Mouse (Mus musculus) kidney, postnatal 0 days (tissue): ENCODE results near the gene St3gal6. TPM values are rescaled to one million over a fixed set of nuclear protein-coding genes. Genes with fewer than 3 reads are reported as not detected.

Experiments used
- ATAC-seq: fragments of 200-750 bp; cut with Nextera tagmentation; replicated peaks from 2 replicates; pipeline ENCODE4 v1.8.0; 2017; ENCODE audit warnings: low read depth, moderate number of reproducible peaks, moderate TSS enrichment, moderate library complexity; ENCODE audit not compliant: low FRiP score
- DNase-seq: peaks from one replicate; pipeline ENCODE4 v3.0.0-alpha.2; 2016; ENCODE audit warnings: low spot score
- H3K27ac ChIP-seq: fragments of 300-500 bp; sonication (generic); 2 replicates; pipeline ENCODE4 v1.5.1; 2014; ENCODE audit warnings: mild to moderate bottlenecking
- H3K27me3 ChIP-seq: fragments of 300-500 bp; sonication (generic); 2 replicates; pipeline ENCODE4 v1.6.1; 2014; ENCODE audit warnings: low read length, mixed read lengths; ENCODE audit not compliant: insufficient read depth
- H3K36me3 ChIP-seq: fragments of 300-500 bp; sonication (generic); 2 replicates; pipeline ENCODE4 v1.6.1; 2014; ENCODE audit warnings: low read length, mixed read lengths; ENCODE audit not compliant: insufficient read depth
- H3K4me1 ChIP-seq: fragments of 300-500 bp; sonication (generic); replicated peaks from 2 replicates; pipeline ENCODE4 v1.6.1; 2014; ENCODE audit warnings: antibody characterized with exemption, low read length, mixed read lengths; ENCODE audit not compliant: insufficient read depth
- H3K4me2 ChIP-seq: fragments of 300-500 bp; sonication (generic); 2 replicates; pipeline ENCODE4 v1.6.1; 2014; ENCODE audit warnings: mild to moderate bottlenecking, low read length, moderate library complexity, mixed read lengths
- H3K4me3 ChIP-seq: fragments of 300-500 bp; sonication (generic); replicated peaks from 2 replicates; pipeline ENCODE4 v1.5.1; 2014; ENCODE audit warnings: low read depth, low read length
- H3K9ac ChIP-seq: fragments of 300-500 bp; sonication (generic); 2 replicates; pipeline ENCODE4 v1.6.1; 2014; ENCODE audit warnings: low read depth, low read length
- H3K9me3 ChIP-seq: fragments of 300-500 bp; sonication (generic); replicated peaks from 2 replicates; pipeline ENCODE4 v1.6.1; 2016; ENCODE audit warnings: low read length, inconsistent platforms, mixed read lengths
- CTCF ChIP-seq: IDR thresholded peaks from 2 replicates; pipeline ENCODE4 v1.5.1; 2016; ENCODE audit warnings: antibody characterized with exemption, low read depth, mild to moderate bottlenecking, moderate library complexity
- WGBS: fragments of 180-500 bp; shearing (Covaris S2); extraction: QIAGEN DNeasy Blood & Tissue Kit; methylation state at CpG from one replicate; pipeline ENCODE4 v1.1.7; 2014; 5-methylcytosine and 5-hydroxymethylcytosine counted together
- polyA plus RNA-seq: library from polyadenylated mRNA; unstranded; fragments of >200 nt; fragmentation: Nextera tagmentation; extraction: Ambion mirVana; gene quantifications from 2 replicates; pipeline ENCODE4 v1.2.1, GENCODE M21; 2015

St3gal6 gene
- polyA plus RNA-seq, 1 experiment from 2014 or later = 93.8 TPM

DNA sequence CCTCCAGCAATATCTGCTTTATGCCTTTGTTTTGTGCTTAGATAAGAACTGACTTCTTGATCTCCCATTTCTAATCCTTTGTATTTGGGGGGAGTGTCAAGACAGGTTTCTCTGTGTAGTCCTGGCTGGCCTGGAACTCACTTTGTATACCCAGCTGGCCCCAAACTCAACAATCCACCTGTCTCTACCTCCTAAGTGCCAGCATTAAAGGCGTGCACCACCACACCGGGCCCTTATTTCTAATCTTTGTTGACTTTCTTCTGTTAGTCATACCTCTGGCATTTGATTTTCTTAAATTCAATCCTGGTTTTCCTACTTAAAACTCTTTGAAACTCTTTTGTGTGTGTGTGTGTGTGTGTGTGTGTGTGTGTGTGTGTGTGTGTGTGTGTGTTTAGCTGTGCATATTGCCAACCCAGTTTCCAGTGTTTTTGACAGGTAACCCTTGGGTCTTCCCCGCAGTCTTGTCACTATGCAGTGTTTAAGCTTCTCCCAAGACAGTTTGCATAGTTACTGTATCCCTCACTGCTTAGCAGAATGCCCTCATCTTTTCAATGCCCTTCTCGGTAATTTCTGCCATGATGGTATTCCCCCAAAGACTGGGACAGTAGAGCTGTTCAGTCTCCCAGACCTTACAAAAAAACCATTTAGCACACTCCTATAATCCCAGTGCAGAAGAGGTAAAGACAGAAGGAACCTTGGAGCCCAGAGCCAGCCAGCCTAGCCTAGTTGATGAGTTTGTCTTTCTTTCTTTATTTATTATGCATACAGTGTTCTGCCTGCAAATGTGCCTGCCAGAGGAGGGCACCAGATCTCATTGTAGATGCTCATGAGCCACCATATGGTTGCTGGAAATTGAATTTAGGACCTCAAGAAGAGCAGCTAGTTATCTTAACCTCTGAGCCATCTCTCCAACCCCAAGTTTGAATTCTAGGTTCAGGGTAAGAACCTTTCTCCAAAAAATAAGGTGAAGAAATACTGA lies 77.5 kb downstream of the St3gal6 start:
- H3K27me3 ChIP-seq = no peaks in the 10 kb centered on the region
- H3K4me1 ChIP-seq = no peaks in the 10 kb centered on the region
- no peak for DNase-seq
- 0 out of 2 replicates have a peak, but pooled peaks cover 3% of the 10 kb centered on the region for H3K36me3 ChIP-seq
- no peak overlapping the region for H3K4me3 ChIP-seq
- no peak overlapping the region for H3K27ac ChIP-seq
- no peaks in the 10 kb centered on the region for H3K9me3 ChIP-seq
- WGBS = 88% methylated on average over 4 of the region's 4 CpGs
- ATAC-seq = no peak
- peak; percentile 22; the same call in 1 of the 2 replicates for TF ChIP-seq CTCF
- H3K4me2 ChIP-seq = no peak overlapping the region
- no peak overlapping the region for H3K9ac ChIP-seq

GRCm38 (mm10) chr16:58444735-58445134 lies 79.3 kb downstream of the St3gal6 start:
- Histone ChIP-seq H3K4me3 (no peak overlapping the region), H3K9me3 (no peaks in the 10 kb centered on the region), H3K9ac (no peak overlapping the region), H3K4me1 (no peaks in the 10 kb centered on the region), H3K27ac (no peak overlapping the region), H3K36me3 (no peaks in the 10 kb centered on the region), H3K27me3 (no peaks in the 10 kb centered on the region), H3K4me2 (no peak overlapping the region)
- peak; percentile 56 for TF ChIP-seq CTCF
- DNase-seq = no peak
- WGBS = 72% methylated on average over 6 of the region's 6 CpGs
- ATAC-seq = no peak

DNA sequence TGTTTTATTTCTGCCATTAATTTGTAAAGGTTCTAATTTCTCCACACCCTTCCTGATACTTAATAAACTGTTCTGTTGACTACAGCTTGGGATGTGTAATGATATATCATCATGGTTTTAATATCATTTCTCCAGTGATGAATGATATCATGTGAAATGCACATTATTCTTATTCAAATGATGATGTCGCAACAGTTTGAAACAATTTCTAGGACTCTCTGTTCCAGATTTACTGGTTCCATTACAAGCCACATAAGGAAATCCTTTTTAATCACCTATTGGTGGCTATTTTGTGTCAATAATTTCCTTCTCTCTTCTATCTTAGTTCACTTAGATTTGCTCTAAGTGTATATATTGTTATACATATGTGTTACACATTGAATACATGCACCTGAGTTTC lies 91.7 kb downstream of the St3gal6 start:
- Histone ChIP-seq H3K4me1 (no peaks in the 10 kb centered on the region), H3K9ac (no peak overlapping the region), H3K4me3 (no peak overlapping the region), H3K27me3 (no peaks in the 10 kb centered on the region), H3K4me2 (no peak overlapping the region), H3K36me3 (peaks cover 11% of the 10 kb centered on the region; the same call in 1 of the 2 replicates), H3K27ac (no peak overlapping the region), H3K9me3 (no peaks in the 10 kb centered on the region)
- DNase-seq = no peak
- 100% methylated on average over 1 of the region's 1 CpGs for WGBS
- no peak for TF ChIP-seq CTCF
- ATAC-seq = no peak

GRCm38 (mm10) chr16:58430246-58430645 lies 93.8 kb downstream of the St3gal6 start:
- no peaks in the 10 kb centered on the region for H3K4me1 ChIP-seq
- DNase-seq (no peak), ATAC-seq (no peak)
- no peak overlapping the region for H3K4me3 ChIP-seq
- no peak for TF ChIP-seq CTCF
- no peak overlapping the region for H3K27ac ChIP-seq
- peaks cover 2% of the 10 kb centered on the region; the same call in 1 of the 2 replicates for H3K36me3 ChIP-seq
- H3K4me2 ChIP-seq = no peak overlapping the region
- WGBS = 75% methylated on average over 7 of the region's 7 CpGs
- H3K9ac ChIP-seq = no peak overlapping the region
- H3K9me3 ChIP-seq = no peaks in the 10 kb centered on the region
- no peaks in the 10 kb centered on the region for H3K27me3 ChIP-seq

- H3K4me3 ChIP-seq = no peak overlapping the region
- 24% methylated on average over 11 of the region's 11 CpGs for WGBS
- no peaks in the 10 kb centered on the region for H3K36me3 ChIP-seq
- no peaks in the 10 kb centered on the region for H3K9me3 ChIP-seq
- H3K27me3 ChIP-seq = no peaks in the 10 kb centered on the region
- H3K4me2 ChIP-seq = no peak overlapping the region
- no peak for ATAC-seq
- no peak overlapping the region for H3K9ac ChIP-seq
- peaks cover 4% of the 10 kb centered on the region; the same call in 1 of the 2 replicates for H3K4me1 ChIP-seq
- peak; percentile 83 for DNase-seq
- no peak for TF ChIP-seq CTCF
- no peak overlapping the region for H3K27ac ChIP-seq
Measured at GRCm38 (mm10) chr16:58421696-58422354, 102.2 kb downstream of the St3gal6 start.

Other genes with a start within 250 kb of the St3gal6 start
- 2.8 and 3.6 TPM in 2 replicates for gene Dcbld2, start 115.8 kb downstream of the St3gal6 start, polyA plus RNA-seq
- gene Gm813, start 92.7 kb upstream of the St3gal6 start, polyA plus RNA-seq = not detected in 2 replicates
- not detected in 2 replicates for gene E330017A01Rik, start 114.5 kb upstream of the St3gal6 start, polyA plus RNA-seq
- 40.9 and 46.7 TPM in 2 replicates for gene Cpox, start 146.0 kb upstream of the St3gal6 start, polyA plus RNA-seq
- not detected in 2 replicates for gene Gpr15, start 194.8 kb upstream of the St3gal6 start, polyA plus RNA-seq
- gene Cldnd1, start 203.7 kb upstream of the St3gal6 start, polyA plus RNA-seq = 101 and 106 TPM in 2 replicates
- gene Olfr172, start 238.9 kb upstream of the St3gal6 start, polyA plus RNA-seq = not detected in 2 replicates